Mouse (Mus musculus): Measurements from ENCODE around the gene Apobec2. TPM values are rescaled to one million over a fixed set of nuclear protein-coding genes. Genes with fewer than 3 reads are reported as not detected.

Gene Apobec2
- polyA plus RNA-seq, 1 experiment from 2014 or later: 1.6 TPM

DNA sequence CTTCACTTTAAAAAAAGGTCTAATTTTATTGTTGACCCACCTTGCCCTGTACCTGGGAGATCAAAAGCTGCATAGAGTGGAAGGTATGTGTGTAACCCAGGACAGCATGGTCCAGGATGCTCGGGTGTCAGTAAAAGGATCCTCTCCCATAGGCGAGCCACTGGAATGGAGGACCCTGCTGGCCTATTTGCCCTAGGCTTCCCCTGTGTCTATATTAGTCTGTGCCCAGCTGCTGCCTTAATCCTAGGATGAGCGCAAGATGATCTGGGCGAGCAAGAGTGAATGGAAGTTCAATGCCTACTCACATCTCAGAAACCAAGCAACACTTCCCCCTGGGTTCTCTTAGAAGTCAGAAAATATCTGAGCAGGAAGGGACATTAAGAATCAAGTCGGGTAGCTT is 1.7 kb downstream of the Apobec2 start:
- H3K27ac ChIP-seq (ENCODE audit: low read depth, low read length): no peak overlapping the region
- no peaks in the 10 kb centered on the region for H3K27me3 ChIP-seq (ENCODE audit: control insufficient read depth, insufficient read depth, low read length)
- no peak overlapping the region for H3K4me2 ChIP-seq (replicated peaks; ENCODE audit: low read depth, low read length)
- no peak for ATAC-seq (ENCODE audit: low FRiP score)
- no peak overlapping the region for H3K4me3 ChIP-seq (ENCODE audit: low read depth, low read length)
- H3K9me3 ChIP-seq (ENCODE audit: control insufficient read depth, low read length): no peaks in the 10 kb centered on the region
- H3K4me1 ChIP-seq (replicated peaks; ENCODE audit: control insufficient read depth, insufficient read depth, low read length): no peaks in the 10 kb centered on the region; the same call in 1 of the 2 replicates
- DNase-seq (ENCODE audit: low spot score): no peak
- 69% methylated on average over 5 of the region's 5 CpGs for WGBS
- H3K36me3 ChIP-seq (ENCODE audit: control insufficient read depth, insufficient read depth, low read length): no peaks in the 10 kb centered on the region
- H3K9ac ChIP-seq (ENCODE audit: low read depth, low read length): no peak overlapping the region

DNA sequence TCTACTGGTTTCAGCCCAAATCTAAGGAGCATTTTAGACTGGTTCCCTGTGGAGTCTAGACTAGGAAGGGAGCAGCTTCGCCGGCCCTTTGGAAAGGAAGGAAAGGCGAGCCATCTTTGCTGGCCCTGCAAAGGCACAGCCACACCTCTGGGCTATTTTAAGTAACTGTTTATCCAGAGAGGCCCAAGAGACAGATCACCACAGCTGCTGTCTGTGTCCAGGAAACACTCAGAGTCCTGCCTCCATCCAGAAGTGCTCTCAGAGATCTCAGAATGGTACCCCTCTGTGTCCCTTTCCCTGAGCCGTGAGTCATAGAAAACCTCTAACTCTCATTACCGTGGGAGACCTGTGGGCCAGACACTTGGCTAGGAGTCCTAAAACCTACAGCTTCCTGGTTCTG is 2.3 kb downstream of the Apobec2 start:
- DNase-seq (ENCODE audit: low spot score) (no peak), ATAC-seq (ENCODE audit: low FRiP score) (no peak)
- H3K27me3 ChIP-seq (ENCODE audit: control insufficient read depth, insufficient read depth, low read length): no peaks in the 10 kb centered on the region
- no peaks in the 10 kb centered on the region for H3K9me3 ChIP-seq (ENCODE audit: control insufficient read depth, low read length)
- no peak overlapping the region for H3K9ac ChIP-seq (ENCODE audit: low read depth, low read length)
- 73% methylated on average over 5 of the region's 5 CpGs for WGBS
- no peak overlapping the region for H3K4me3 ChIP-seq (ENCODE audit: low read depth, low read length)
- no peaks in the 10 kb centered on the region for H3K36me3 ChIP-seq (ENCODE audit: control insufficient read depth, insufficient read depth, low read length)
- no peak overlapping the region for H3K27ac ChIP-seq (ENCODE audit: low read depth, low read length)
- H3K4me1 ChIP-seq (replicated peaks; ENCODE audit: control insufficient read depth, insufficient read depth, low read length): no peaks in the 10 kb centered on the region; the same call in 1 of the 2 replicates
- no peak overlapping the region for H3K4me2 ChIP-seq (replicated peaks; ENCODE audit: low read depth, low read length)

DNA sequence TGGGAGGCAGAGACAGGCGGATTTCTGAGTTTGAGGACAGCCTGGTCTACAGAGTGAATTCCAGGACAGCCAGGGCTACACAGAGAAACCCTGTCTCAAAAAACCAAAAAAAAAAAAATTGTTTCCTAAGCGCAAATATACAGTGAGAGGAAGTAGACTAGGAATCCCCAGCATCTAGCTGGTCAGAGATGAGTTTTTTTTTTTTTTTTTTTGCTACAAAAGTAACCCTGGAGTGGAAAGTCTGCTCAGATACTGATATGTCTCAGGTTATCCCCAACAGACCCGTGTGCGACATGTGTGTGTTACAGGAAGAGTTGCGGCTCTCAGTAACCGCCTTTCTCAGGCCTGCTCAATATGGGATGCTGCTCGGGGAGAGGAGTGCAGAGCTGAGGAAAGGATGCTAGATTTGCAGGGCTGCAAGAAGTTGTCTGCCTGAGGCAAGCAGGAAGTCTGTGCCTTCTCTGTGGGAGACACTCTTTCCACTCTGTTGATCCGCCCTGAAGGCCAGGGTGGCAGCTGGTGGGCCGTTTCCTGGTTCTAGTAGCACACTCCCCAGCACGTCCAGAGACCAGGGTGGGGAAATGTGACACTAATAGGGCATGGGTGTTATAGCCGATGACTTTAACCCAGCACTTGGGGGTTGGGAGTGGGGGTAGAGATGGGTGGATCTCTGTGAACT is 4.7 kb downstream of the Apobec2 start:
- no peak for ATAC-seq (ENCODE audit: low FRiP score)
- Histone ChIP-seq H3K27ac (ENCODE audit: low read depth, low read length) (no peak overlapping the region), H3K4me2 (replicated peaks; ENCODE audit: low read depth, low read length) (no peak overlapping the region), H3K36me3 (ENCODE audit: control insufficient read depth, insufficient read depth, low read length) (no peaks in the 10 kb centered on the region), H3K27me3 (ENCODE audit: control insufficient read depth, insufficient read depth, low read length) (no peaks in the 10 kb centered on the region), H3K9ac (ENCODE audit: low read depth, low read length) (no peak overlapping the region), H3K4me1 (replicated peaks; ENCODE audit: control insufficient read depth, insufficient read depth, low read length) (no peaks in the 10 kb centered on the region; the same call in 1 of the 2 replicates), H3K4me3 (ENCODE audit: low read depth, low read length) (no peak overlapping the region), H3K9me3 (ENCODE audit: control insufficient read depth, low read length) (no peaks in the 10 kb centered on the region)
- 71% methylated on average over 11 of the region's 11 CpGs for WGBS
- no peak for DNase-seq (ENCODE audit: low spot score)

DNA sequence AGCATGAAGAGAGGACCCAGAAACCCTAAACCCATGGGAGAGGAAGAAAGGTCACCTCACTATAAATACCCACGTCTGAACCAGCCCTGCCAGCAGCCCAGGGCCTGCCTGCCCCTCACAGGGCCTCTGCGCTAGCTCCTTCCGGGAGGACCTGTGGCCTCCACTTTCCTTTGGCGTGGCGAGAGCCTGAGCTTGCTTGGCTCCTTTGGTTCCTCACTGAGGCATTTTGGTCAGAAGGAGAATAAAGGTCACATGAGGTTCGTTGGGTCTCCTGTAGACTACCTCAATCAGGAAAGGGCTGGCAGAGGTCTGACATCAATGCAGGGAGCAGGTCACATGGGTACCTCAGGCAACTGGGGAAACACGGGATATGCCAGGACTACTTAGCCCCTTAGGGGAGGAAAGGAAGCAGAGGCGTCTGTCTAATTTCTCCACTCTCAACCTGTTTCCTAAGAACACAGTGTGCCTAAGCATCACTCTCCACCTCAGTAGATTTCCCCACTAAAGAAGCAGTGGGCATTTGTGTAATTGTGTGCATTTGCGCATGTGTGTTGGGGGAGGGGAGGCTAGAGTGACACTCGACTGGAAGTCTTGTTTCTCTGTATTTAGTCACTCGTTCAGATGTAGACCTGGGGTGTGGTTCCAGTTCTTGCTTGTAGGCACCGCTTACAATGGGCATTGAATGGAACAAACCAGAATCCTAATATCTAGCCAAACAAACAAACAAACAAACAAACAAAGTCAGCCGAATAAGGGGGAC is 5.6 kb downstream of the Apobec2 start:
- no peak for DNase-seq (ENCODE audit: low spot score)
- 71% methylated on average over 13 of the region's 13 CpGs for WGBS

DNA sequence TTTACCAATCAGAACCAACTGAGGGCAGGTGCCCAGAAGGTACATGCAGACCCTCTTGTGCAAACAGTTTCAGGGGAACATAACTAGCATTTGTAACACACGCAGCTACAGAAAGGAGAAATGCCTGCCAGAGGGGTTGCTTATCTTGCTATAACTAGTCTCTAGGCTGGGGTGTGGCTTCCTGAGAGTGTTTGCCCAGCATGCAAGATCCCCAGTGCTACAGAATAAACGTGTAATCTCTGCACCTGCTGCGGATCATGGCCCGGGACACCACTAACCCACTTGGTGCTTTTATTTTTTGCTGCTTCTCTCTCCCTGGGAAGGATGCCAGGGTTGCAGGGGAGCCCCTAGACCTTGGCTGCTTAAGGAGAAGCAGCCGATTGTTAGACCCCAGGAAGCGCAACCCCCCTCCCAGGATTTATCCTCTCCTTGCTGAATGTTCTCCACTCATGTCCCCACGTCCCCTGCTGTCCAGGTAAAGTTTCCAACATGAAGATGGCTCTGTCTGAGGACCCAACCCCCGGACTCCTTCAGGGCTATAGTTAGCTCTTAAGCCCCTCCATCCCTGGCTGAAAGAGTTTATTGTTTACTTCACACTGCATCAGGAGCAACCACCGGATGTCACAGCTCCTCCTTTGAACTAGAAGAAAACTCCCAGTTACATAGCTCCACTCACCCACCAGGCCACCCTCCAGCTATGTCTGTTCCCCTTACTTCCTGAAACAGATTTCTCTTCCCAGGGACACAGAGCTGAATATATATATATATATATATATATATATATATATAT is 6.7 kb downstream of the Apobec2 start:
- Histone ChIP-seq H3K9me3 (ENCODE audit: control insufficient read depth, low read length) (no peaks in the 10 kb centered on the region), H3K27me3 (ENCODE audit: control insufficient read depth, insufficient read depth, low read length) (no peaks in the 10 kb centered on the region), H3K4me1 (replicated peaks; ENCODE audit: control insufficient read depth, insufficient read depth, low read length) (no peaks in the 10 kb centered on the region), H3K4me2 (replicated peaks; ENCODE audit: low read depth, low read length) (no peak overlapping the region), H3K4me3 (ENCODE audit: low read depth, low read length) (no peak overlapping the region), H3K36me3 (ENCODE audit: control insufficient read depth, insufficient read depth, low read length) (no peaks in the 10 kb centered on the region), H3K9ac (ENCODE audit: low read depth, low read length) (no peak overlapping the region), H3K27ac (ENCODE audit: low read depth, low read length) (no peak overlapping the region)
- ATAC-seq (ENCODE audit: low FRiP score) (no peak), DNase-seq (ENCODE audit: low spot score) (no peak)
- WGBS: 64% methylated on average over 9 of the region's 9 CpGs

More for the DNA sequence above, 5.6 kb downstream of the Apobec2 start:
- Histone ChIP-seq H3K4me3 (ENCODE audit: low read depth, low read length) (no peak overlapping the region), H3K9ac (ENCODE audit: low read depth, low read length) (no peak overlapping the region), H3K36me3 (ENCODE audit: control insufficient read depth, insufficient read depth, low read length) (no peaks in the 10 kb centered on the region), H3K27ac (ENCODE audit: low read depth, low read length) (no peak overlapping the region), H3K27me3 (ENCODE audit: control insufficient read depth, insufficient read depth, low read length) (no peaks in the 10 kb centered on the region), H3K9me3 (ENCODE audit: control insufficient read depth, low read length) (no peaks in the 10 kb centered on the region), H3K4me1 (replicated peaks; ENCODE audit: control insufficient read depth, insufficient read depth, low read length) (no peaks in the 10 kb centered on the region; the same call in 1 of the 2 replicates), H3K4me2 (replicated peaks; ENCODE audit: low read depth, low read length) (no peak overlapping the region)
- no peak for ATAC-seq (ENCODE audit: low FRiP score)

DNA sequence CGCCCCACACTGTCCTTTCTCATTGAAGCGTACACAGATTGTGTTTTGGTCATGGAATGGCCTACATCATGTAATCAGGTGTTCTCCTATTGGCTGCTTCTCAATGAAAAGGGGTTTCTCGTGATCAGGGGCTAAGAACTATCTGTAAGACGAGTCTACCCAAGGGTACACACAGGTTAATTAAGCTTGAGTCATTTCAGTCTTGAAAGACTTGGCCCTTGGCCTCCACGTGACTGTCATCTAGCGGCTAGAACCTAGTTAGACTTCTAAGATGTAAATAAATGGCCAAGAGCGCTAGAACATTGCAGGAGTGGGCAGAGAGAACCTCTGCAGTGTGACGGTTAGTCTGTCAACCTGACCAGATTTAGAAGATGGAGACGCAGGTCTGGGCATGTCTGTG is 8.5 kb downstream of the Apobec2 start:
- H3K9me3 ChIP-seq (ENCODE audit: control insufficient read depth, low read length): no peaks in the 10 kb centered on the region
- DNase-seq (ENCODE audit: low spot score) (no peak), ATAC-seq (ENCODE audit: low FRiP score) (no peak)
- no peaks in the 10 kb centered on the region for H3K27me3 ChIP-seq (ENCODE audit: control insufficient read depth, insufficient read depth, low read length)
- H3K4me1 ChIP-seq (replicated peaks; ENCODE audit: control insufficient read depth, insufficient read depth, low read length): no peaks in the 10 kb centered on the region
- H3K4me2 ChIP-seq (replicated peaks; ENCODE audit: low read depth, low read length): no peak overlapping the region
- 88% methylated on average over 9 of the region's 9 CpGs for WGBS
- no peak overlapping the region for H3K4me3 ChIP-seq (ENCODE audit: low read depth, low read length)
- H3K27ac ChIP-seq (ENCODE audit: low read depth, low read length): no peak overlapping the region
- no peaks in the 10 kb centered on the region for H3K36me3 ChIP-seq (ENCODE audit: control insufficient read depth, insufficient read depth, low read length)
- no peak overlapping the region for H3K9ac ChIP-seq (ENCODE audit: low read depth, low read length)

DNA sequence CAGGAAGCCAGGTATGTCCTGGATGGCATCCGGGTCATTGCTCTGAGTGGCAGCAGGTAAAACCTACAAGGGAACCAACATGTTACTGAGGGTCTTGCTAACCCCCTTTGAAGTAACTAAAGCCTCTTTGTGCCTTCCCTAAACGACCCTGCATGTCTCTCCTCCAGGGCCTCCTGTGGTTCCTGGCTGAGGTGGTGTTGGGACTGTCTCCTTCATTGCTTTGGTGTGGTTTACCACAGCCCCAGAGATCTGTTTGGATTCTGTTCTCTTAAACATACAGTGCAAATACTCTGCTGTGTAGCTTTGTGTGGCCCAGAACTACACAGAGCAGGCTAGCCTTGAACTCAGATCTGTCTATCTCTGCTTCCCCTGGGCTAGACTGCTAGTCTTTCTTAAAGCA is 13.2 kb downstream of the Apobec2 start:
- no peak for DNase-seq (ENCODE audit: low spot score)
- H3K4me1 ChIP-seq (replicated peaks; ENCODE audit: control insufficient read depth, insufficient read depth, low read length): no peaks in the 10 kb centered on the region
- no peak overlapping the region for H3K4me2 ChIP-seq (replicated peaks; ENCODE audit: low read depth, low read length)
- H3K9ac ChIP-seq (ENCODE audit: low read depth, low read length): no peak overlapping the region
- H3K27me3 ChIP-seq (ENCODE audit: control insufficient read depth, insufficient read depth, low read length): no peaks in the 10 kb centered on the region
- ATAC-seq (ENCODE audit: low FRiP score): no peak
- WGBS: 74% methylated on average over 2 of the region's 2 CpGs
- no peak overlapping the region for H3K4me3 ChIP-seq (ENCODE audit: low read depth, low read length)
- H3K27ac ChIP-seq (ENCODE audit: low read depth, low read length): no peak overlapping the region
- no peaks in the 10 kb centered on the region for H3K9me3 ChIP-seq (ENCODE audit: control insufficient read depth, low read length)
- no peaks in the 10 kb centered on the region for H3K36me3 ChIP-seq (ENCODE audit: control insufficient read depth, insufficient read depth, low read length)

DNA sequence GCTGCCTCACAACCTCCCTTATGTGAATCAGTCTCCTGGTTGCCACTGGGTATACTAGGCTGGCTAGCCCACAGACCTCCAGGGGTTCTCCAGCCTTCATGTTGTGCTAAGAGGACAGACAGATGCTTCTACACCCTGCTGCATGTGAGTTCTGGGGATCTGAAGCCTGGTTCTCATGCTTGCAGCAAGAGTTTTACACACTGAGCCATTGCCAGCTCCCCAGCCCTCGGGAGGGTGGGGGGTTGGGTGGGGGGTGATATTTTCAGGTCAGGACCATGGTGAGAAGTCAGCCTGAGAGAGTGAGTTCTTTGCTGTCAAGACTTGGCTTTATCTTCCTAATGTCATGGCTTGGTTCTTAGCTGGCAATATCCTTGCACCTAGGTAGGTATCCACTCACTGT is 13.9 kb downstream of the Apobec2 start:
- no peak overlapping the region for H3K9ac ChIP-seq (ENCODE audit: low read depth, low read length)
- no peaks in the 10 kb centered on the region for H3K27me3 ChIP-seq (ENCODE audit: control insufficient read depth, insufficient read depth, low read length)
- H3K4me3 ChIP-seq (ENCODE audit: low read depth, low read length): no peak overlapping the region
- DNase-seq (ENCODE audit: low spot score): no peak
- no peak overlapping the region for H3K4me2 ChIP-seq (replicated peaks; ENCODE audit: low read depth, low read length)
- no peaks in the 10 kb centered on the region for H3K36me3 ChIP-seq (ENCODE audit: control insufficient read depth, insufficient read depth, low read length)
- no peak for ATAC-seq (ENCODE audit: low FRiP score)
- no peak overlapping the region for H3K27ac ChIP-seq (ENCODE audit: low read depth, low read length)
- 80% methylated on average over 1 of the region's 1 CpGs for WGBS
- H3K4me1 ChIP-seq (replicated peaks; ENCODE audit: control insufficient read depth, insufficient read depth, low read length): no peaks in the 10 kb centered on the region
- H3K9me3 ChIP-seq (ENCODE audit: control insufficient read depth, low read length): no peaks in the 10 kb centered on the region
